Mouse (Mus musculus): Measurements from ENCODE around the gene E330017A01Rik.

GRCm38 (mm10) chr16:58638016-58638415 lies 523 bp downstream of the E330017A01Rik start:
- TF ChIP-seq CTCF (IDR thresholded peaks at IDR 0.05; ENCODE audit: borderline replicate concordance, extremely low read depth, insufficient read depth, insufficient read length) = no peak
- no peak for TF ChIP-seq POLR2A (IDR thresholded peaks at IDR 0.05; ENCODE audit: borderline replicate concordance, extremely low read depth, insufficient read depth, insufficient read length, poor library complexity, severe bottlenecking)

All from brain, embryonic 14.5 days (tissue).